Mouse (Mus musculus): Measurements from ENCODE around the gene Ksr1. TPM values are rescaled to one million over a fixed set of nuclear protein-coding genes. Genes with fewer than 3 reads are reported as not detected.

Gene Ksr1
- total RNA-seq, 2 experiments from 2014 or later, result 94.1 to 106 TPM

GRCm38 (mm10) chr11:79148783-79149182 lies 2.6 kb upstream of the Ksr1 start:
- no peak for DNase-seq (ENCODE audit: low spot score in 2 of 2)

- peak in 1 of 2 experiments; percentile 53 for DNase-seq (ENCODE audit: low spot score in 2 of 2)
Observed at GRCm38 (mm10) chr11:79145283-79146265, 633 bp downstream of the Ksr1 start.

- no peak for DNase-seq (ENCODE audit: low spot score in 2 of 2)
Observed at GRCm38 (mm10) chr11:79144741-79145140, 1.5 kb downstream of the Ksr1 start.

GRCm38 (mm10) chr11:79144043-79144591 lies 2.1 kb downstream of the Ksr1 start:
- DNase-seq (ENCODE audit: low spot score in 2 of 2), result no peak

GRCm38 (mm10) chr11:79143322-79143721 lies 2.9 kb downstream of the Ksr1 start:
- no peak for DNase-seq (ENCODE audit: low spot score in 2 of 2)

- DNase-seq (ENCODE audit: low spot score in 2 of 2), result no peak
Observed at GRCm38 (mm10) chr11:79142381-79142780, 3.8 kb downstream of the Ksr1 start.

GRCm38 (mm10) chr11:79141235-79142109 lies 4.7 kb downstream of the Ksr1 start:
- no peak for DNase-seq (ENCODE audit: low spot score in 2 of 2)

GRCm38 (mm10) chr11:79140511-79140888 lies 5.7 kb downstream of the Ksr1 start:
- no peak for DNase-seq (ENCODE audit: low spot score in 2 of 2)

- DNase-seq (ENCODE audit: low spot score in 2 of 2), result no peak
Observed at GRCm38 (mm10) chr11:79139878-79140510, 6.2 kb downstream of the Ksr1 start.

GRCm38 (mm10) chr11:79138621-79139020 lies 7.6 kb downstream of the Ksr1 start:
- no peak for DNase-seq (ENCODE audit: low spot score in 2 of 2)

GRCm38 (mm10) chr11:79137245-79137644 lies 9.0 kb downstream of the Ksr1 start:
- DNase-seq (ENCODE audit: low spot score in 2 of 2), result peak; percentile 55 to 66

- no peak for DNase-seq (ENCODE audit: low spot score in 2 of 2)
Observed at GRCm38 (mm10) chr11:79135685-79136360, 10.4 kb downstream of the Ksr1 start.

GRCm38 (mm10) chr11:79135105-79135503 lies 11.1 kb downstream of the Ksr1 start:
- DNase-seq (ENCODE audit: low spot score in 2 of 2), result no peak

- DNase-seq (ENCODE audit: low spot score in 2 of 2), result no peak
Observed at GRCm38 (mm10) chr11:79134416-79135104, 11.6 kb downstream of the Ksr1 start.

GRCm38 (mm10) chr11:79133961-79134360 lies 12.2 kb downstream of the Ksr1 start:
- DNase-seq (ENCODE audit: low spot score in 2 of 2), result no peak

- DNase-seq (ENCODE audit: low spot score in 2 of 2), result no peak
Observed at GRCm38 (mm10) chr11:79133051-79133450, 13.2 kb downstream of the Ksr1 start.

GRCm38 (mm10) chr11:79131949-79132411 lies 14.2 kb downstream of the Ksr1 start:
- no peak for DNase-seq (ENCODE audit: low spot score in 2 of 2)

GRCm38 (mm10) chr11:79129388-79130356 lies 16.5 kb downstream of the Ksr1 start:
- DNase-seq (ENCODE audit: low spot score in 2 of 2), result no peak

GRCm38 (mm10) chr11:79128233-79128632 lies 18.0 kb downstream of the Ksr1 start:
- DNase-seq (ENCODE audit: low spot score in 2 of 2), result no peak
